Mouse (Mus musculus) cerebellum, postnatal 10 days (tissue): ENCODE measurements at regions not wholly inside any gene's neighbourhood (a gene's known extent, or its start where the extent isn't known, plus 50 kb on each side); places are given as distances from the start of the nearest gene placed in this dataset.
A peak's percentile ranks its signal among the peaks of the same experiment; 100 is the strongest.

Experiments
- DNase-seq, 2 experiments: peaks; one replicate each; pipeline ENCODE4 v3.0.0; 2021; ENCODE audit warnings: mixed read lengths in 2 of 2

- DNase-seq: peak in 1 of 2 experiments; percentile 18
Observed at GRCm38 (mm10) chr2:75422798-75423685, 236.0 kb upstream of the Hnrnpa3 start.

- no peak for DNase-seq
Observed at GRCm38 (mm10) chr2:75423872-75424271, 235.2 kb upstream of the Hnrnpa3 start.

- peak in 1 of 2 experiments; percentile 16 for DNase-seq
Observed at GRCm38 (mm10) chr2:75424363-75424762, 234.7 kb upstream of the Hnrnpa3 start.

- DNase-seq: no peak
Observed at GRCm38 (mm10) chr2:75424911-75425310, 234.2 kb upstream of the Hnrnpa3 start.

- DNase-seq: no peak
Observed at GRCm38 (mm10) chr2:75425384-75425783, 233.7 kb upstream of the Hnrnpa3 start.

- no peak for DNase-seq
Observed at GRCm38 (mm10) chr2:75425791-75426190, 233.3 kb upstream of the Hnrnpa3 start.

- no peak for DNase-seq
Observed at GRCm38 (mm10) chr2:75427936-75428458, 231.1 kb upstream of the Hnrnpa3 start.

- no peak for DNase-seq
Observed at GRCm38 (mm10) chr2:75430161-75430940, 228.7 kb upstream of the Hnrnpa3 start.

- no peak for DNase-seq
Observed at GRCm38 (mm10) chr2:75431981-75432380, 227.1 kb upstream of the Hnrnpa3 start.

GRCm38 (mm10) chr2:75434521-75434920, 224.5 kb upstream of the Hnrnpa3 start:
- DNase-seq: no peak

GRCm38 (mm10) chr2:75439522-75440230, 219.4 kb upstream of the Hnrnpa3 start:
- DNase-seq: no peak

GRCm38 (mm10) chr2:75442632-75443031, 216.4 kb upstream of the Hnrnpa3 start:
- DNase-seq: no peak

GRCm38 (mm10) chr2:75445189-75445588, 213.9 kb upstream of the Hnrnpa3 start:
- no peak for DNase-seq

- DNase-seq: peak; percentile 55 to 74
Observed at GRCm38 (mm10) chr2:75446996-75447715, 211.9 kb upstream of the Hnrnpa3 start.

GRCm38 (mm10) chr2:75448221-75448620, 210.8 kb upstream of the Hnrnpa3 start:
- DNase-seq: no peak

- no peak for DNase-seq
Observed at GRCm38 (mm10) chr2:75451846-75452267, 207.2 kb upstream of the Hnrnpa3 start.

GRCm38 (mm10) chr2:75452274-75453148, 206.6 kb upstream of the Hnrnpa3 start:
- no peak for DNase-seq

- DNase-seq: no peak
Observed at GRCm38 (mm10) chr2:75455481-75455880, 203.6 kb upstream of the Hnrnpa3 start.

GRCm38 (mm10) chr2:75456272-75456671, 202.8 kb upstream of the Hnrnpa3 start:
- DNase-seq: no peak

- no peak for DNase-seq
Observed at GRCm38 (mm10) chr2:75457423-75457822, 201.6 kb upstream of the Hnrnpa3 start.

GRCm38 (mm10) chr2:75458898-75459297, 200.2 kb upstream of the Hnrnpa3 start:
- no peak for DNase-seq
